Mouse (Mus musculus) hindbrain, embryonic 14.5 days (tissue): Measurements from ENCODE around the gene Ap4e1. TPM values are rescaled to one million over a fixed set of nuclear protein-coding genes. Genes with fewer than 3 reads are reported as not detected.
"Not testable (repeated sequence)": the region's sequence is repeated elsewhere in the genome, so short reads cannot be mapped to it uniquely, and the experiment has no call there.

Experiments
- ATAC-seq: fragments of 200-750 bp; cut with Nextera tagmentation; 2 replicates; pipeline ENCODE4 v1.8.0; 2017; ENCODE audit warnings: moderate number of reproducible peaks, mild to moderate bottlenecking, moderate TSS enrichment, moderate library complexity; ENCODE audit not compliant: low FRiP score
- DNase-seq: peaks from one replicate; pipeline ENCODE4 v3.0.0-alpha.2; 2015; ENCODE audit warnings: low spot score
- H3K27ac ChIP-seq: fragments of 300-500 bp; sonication (generic); 2 replicates; pipeline ENCODE4 v1.5.1; 2014; ENCODE audit warnings: mild to moderate bottlenecking, moderate library complexity
- H3K27me3 ChIP-seq: fragments of 300-500 bp; sonication (generic); 2 replicates; pipeline ENCODE4 v1.6.1; 2014; ENCODE audit warnings: mild to moderate bottlenecking, low read length, mixed read lengths; ENCODE audit not compliant: control insufficient read depth, insufficient read depth
- H3K36me3 ChIP-seq: fragments of 300-500 bp; sonication (generic); replicated peaks from 2 replicates; pipeline ENCODE4 v1.6.1; 2014; ENCODE audit not compliant: control insufficient read depth, insufficient read depth
- H3K4me1 ChIP-seq: fragments of 300-500 bp; sonication (generic); replicated peaks from 2 replicates; pipeline ENCODE4 v1.6.1; 2014; ENCODE audit warnings: antibody characterized with exemption, low read length, mixed read lengths; ENCODE audit not compliant: control insufficient read depth, insufficient read depth
- H3K4me2 ChIP-seq: fragments of 300-500 bp; sonication (generic); replicated peaks from 2 replicates; pipeline ENCODE4 v1.6.1; 2014; ENCODE audit warnings: mild to moderate bottlenecking, moderate library complexity
- H3K4me3 ChIP-seq: fragments of 300-500 bp; sonication (generic); replicated peaks from 2 replicates; pipeline ENCODE4 v1.5.1; 2014; ENCODE audit warnings: mild to moderate bottlenecking, low read length
- H3K9ac ChIP-seq: fragments of 300-500 bp; sonication (generic); 2 replicates; pipeline ENCODE4 v1.6.1; 2014
- H3K9me3 ChIP-seq: fragments of 300-500 bp; sonication (generic); 2 replicates; pipeline ENCODE4 v1.6.1; 2016; ENCODE audit warnings: low read length; ENCODE audit not compliant: control insufficient read depth
- WGBS: fragments of 180-500 bp; shearing (Covaris S2); extraction: QIAGEN DNeasy Blood & Tissue Kit; methylation state at CpG from one replicate; pipeline ENCODE4 v1.1.7; 2014; 5-methylcytosine and 5-hydroxymethylcytosine counted together
- polyA plus RNA-seq: library from polyadenylated mRNA; unstranded; fragments of >200 nt; fragmentation: Nextera tagmentation; extraction: Ambion mirVana; gene quantifications from 2 replicates; pipeline ENCODE4 v1.2.1, GENCODE M21; 2014

Ap4e1 gene
- polyA plus RNA-seq, 1 experiment from 2014 or later: 10.2 TPM

DNA sequence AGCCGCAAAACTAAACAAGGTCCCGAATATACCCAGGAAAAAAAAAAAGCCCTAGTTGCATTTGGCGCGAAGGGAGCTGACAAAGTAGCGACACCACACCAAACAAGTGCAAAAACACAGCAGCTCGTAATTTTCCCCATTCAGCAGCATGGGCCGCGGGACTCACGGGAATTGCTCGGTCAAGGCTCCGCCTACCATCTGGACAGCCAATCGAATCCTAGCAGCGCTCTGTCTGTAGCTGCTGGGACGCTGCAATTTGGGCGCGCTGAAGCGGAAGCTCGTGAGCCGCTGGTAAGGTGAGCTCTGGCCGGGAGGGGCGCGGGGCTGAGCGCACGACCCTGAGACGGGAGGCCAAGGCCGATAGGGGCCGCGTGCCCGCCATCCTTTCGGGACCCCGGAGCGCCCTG is 61.9 kb downstream of the Ap4e1 start, which contains the start of gene Blvra:
Blvra (plus strand) TSS at position 231 of the 407 bp plus-strand sequence.
- peak within 1 kb of the TSS; percentile 76 for H3K9ac ChIP-seq
- H3K27ac ChIP-seq: peak within 1 kb of the TSS; percentile 55; the same call in 1 of the 2 replicates
- H3K4me1 ChIP-seq: no peaks in the 10 kb centered on the region
- H3K4me3 ChIP-seq: peak within 1 kb of the TSS; percentile 73
- DNase-seq: peak; percentile 88
- H3K9me3 ChIP-seq: no peaks in the 10 kb centered on the region
- H3K36me3 ChIP-seq: peaks cover 20% of the 10 kb centered on the region
- H3K27me3 ChIP-seq: no peaks in the 10 kb centered on the region
- peak within 1 kb of the TSS; percentile 76 for H3K4me2 ChIP-seq
- WGBS: under 1% methylated on average over 31 of the region's 32 CpGs
- ATAC-seq: peak; percentile 99

DNA sequence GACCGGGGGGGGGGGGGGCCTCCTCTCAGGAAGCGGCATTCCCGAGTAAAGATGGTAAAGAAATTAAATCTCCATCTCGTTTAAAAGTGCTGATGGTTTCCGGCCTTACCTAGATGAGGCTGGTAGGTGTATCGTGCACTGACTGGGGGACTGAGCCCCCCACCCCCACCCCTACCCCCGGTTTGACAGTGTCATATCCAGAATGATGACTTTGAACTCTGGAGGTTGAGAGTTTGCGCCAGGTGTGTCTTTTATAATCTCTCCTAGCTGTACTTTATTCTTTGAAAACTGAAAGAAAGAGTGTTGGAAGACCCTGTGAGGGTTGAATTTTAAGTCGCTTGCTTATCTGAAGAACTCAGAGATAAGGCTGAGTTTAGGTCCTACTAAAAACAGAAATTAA is 62.4 kb downstream of the Ap4e1 start:
- 15% methylated on average over 8 of the region's 9 CpGs for WGBS
- DNase-seq: peak; percentile 25
- H3K27ac ChIP-seq: peak overlapping the region; percentile 55; the same call in 1 of the 2 replicates
- no peaks in the 10 kb centered on the region for H3K27me3 ChIP-seq
- H3K4me3 ChIP-seq: peak overlapping the region; percentile 73
- peak overlapping the region; percentile 76 for H3K9ac ChIP-seq
- peaks cover 16% of the 10 kb centered on the region for H3K36me3 ChIP-seq
- H3K4me1 ChIP-seq: no peaks in the 10 kb centered on the region
- H3K9me3 ChIP-seq: no peaks in the 10 kb centered on the region
- peak overlapping the region; percentile 76 for H3K4me2 ChIP-seq
- ATAC-seq: peak; percentile 73

DNA sequence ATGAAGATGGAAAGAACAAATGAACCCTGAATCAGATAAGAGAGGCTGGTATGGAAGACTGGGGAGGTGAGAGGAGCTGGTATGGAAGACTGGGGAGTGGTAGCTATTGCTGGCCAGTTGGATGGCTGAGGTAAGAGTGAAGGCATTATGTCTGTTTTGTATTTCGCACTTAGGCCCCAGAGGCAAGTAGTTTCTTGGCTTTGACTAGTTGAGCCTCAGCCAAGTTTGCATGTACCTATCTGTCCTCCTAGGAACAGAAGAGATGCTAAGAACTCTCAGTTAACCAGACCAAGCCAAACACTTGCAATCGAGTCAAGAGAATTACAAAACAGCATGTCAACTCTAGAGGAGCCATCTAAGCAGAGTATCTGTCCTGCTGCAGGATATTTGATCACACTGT is 65.6 kb downstream of the Ap4e1 start:
- Histone ChIP-seq H3K27ac (no peak overlapping the region), H3K9me3 (no peaks in the 10 kb centered on the region), H3K4me1 (no peaks in the 10 kb centered on the region), H3K4me3 (no peak overlapping the region), H3K9ac (no peak overlapping the region), H3K4me2 (no peak overlapping the region), H3K27me3 (no peaks in the 10 kb centered on the region), H3K36me3 (no peaks in the 10 kb centered on the region)
- no peak for ATAC-seq
- no peak for DNase-seq
- 92% methylated on average over 2 of the region's 2 CpGs for WGBS

- H3K4me3 ChIP-seq: no peak overlapping the region
- no peak for ATAC-seq
- no peaks in the 10 kb centered on the region for H3K9me3 ChIP-seq
- H3K4me1 ChIP-seq: no peaks in the 10 kb centered on the region
- no peaks in the 10 kb centered on the region for H3K27me3 ChIP-seq
- no peak overlapping the region for H3K27ac ChIP-seq
- WGBS: 76% methylated on average over 9 of the region's 9 CpGs
- H3K9ac ChIP-seq: no peak overlapping the region
- DNase-seq: no peak
- no peak overlapping the region for H3K4me2 ChIP-seq
- H3K36me3 ChIP-seq: no peaks in the 10 kb centered on the region
Measured at GRCm38 (mm10) chr2:127077611-127078010, 69.1 kb downstream of the Ap4e1 start.

GRCm38 (mm10) chr2:127079066-127079465 is 70.5 kb downstream of the Ap4e1 start:
- not testable (repeated sequence) for H3K27me3 ChIP-seq, H3K27ac ChIP-seq, ATAC-seq, H3K4me1 ChIP-seq, H3K9me3 ChIP-seq, H3K36me3 ChIP-seq, H3K4me2 ChIP-seq, H3K9ac ChIP-seq, H3K4me3 ChIP-seq, DNase-seq
- 65% methylated on average over 2 of the region's 2 CpGs for WGBS

DNA sequence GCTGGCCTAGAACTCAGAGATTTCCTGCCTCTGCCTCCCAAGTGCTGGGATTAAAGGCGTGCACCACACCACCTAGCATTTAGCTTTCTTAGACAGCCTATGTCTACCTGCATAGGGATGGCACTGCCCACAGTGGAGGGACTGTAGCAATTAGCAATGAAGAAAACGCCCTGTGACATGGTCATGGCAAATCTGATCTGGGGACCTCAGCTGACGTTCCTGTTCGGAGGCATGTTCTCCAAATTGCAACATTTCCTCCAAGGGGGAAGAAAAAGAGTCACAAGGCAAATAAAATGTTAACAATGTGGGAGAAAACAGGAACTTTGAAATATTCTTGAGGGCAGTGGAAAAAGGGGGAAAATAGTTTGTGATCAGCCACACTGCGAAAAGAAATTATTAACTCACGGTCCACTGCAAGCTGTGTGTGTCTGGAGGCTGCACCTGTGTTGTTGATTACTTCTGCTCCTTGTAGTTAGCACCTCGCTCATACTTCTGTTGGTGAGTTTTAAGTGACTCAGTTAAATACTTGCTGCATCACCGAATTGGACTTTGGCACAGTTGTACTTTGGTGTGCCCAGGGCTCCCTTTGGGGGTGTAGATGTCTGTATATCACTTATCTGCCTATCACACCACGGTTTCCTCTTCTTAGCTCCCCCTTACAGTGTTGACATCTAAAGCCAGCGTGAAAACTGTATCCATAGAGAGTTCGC is 71.5 kb downstream of the Ap4e1 start:
- WGBS: 90% methylated on average over 11 of the region's 11 CpGs
- ATAC-seq: no peak
- no peak overlapping the region for H3K4me2 ChIP-seq
- H3K4me1 ChIP-seq: no peaks in the 10 kb centered on the region
- no peaks in the 10 kb centered on the region for H3K27me3 ChIP-seq
- H3K36me3 ChIP-seq: no peaks in the 10 kb centered on the region
- H3K9me3 ChIP-seq: no peaks in the 10 kb centered on the region
- DNase-seq: no peak
- H3K9ac ChIP-seq: no peak overlapping the region
- no peak overlapping the region for H3K4me3 ChIP-seq
- H3K27ac ChIP-seq: no peak overlapping the region

DNA sequence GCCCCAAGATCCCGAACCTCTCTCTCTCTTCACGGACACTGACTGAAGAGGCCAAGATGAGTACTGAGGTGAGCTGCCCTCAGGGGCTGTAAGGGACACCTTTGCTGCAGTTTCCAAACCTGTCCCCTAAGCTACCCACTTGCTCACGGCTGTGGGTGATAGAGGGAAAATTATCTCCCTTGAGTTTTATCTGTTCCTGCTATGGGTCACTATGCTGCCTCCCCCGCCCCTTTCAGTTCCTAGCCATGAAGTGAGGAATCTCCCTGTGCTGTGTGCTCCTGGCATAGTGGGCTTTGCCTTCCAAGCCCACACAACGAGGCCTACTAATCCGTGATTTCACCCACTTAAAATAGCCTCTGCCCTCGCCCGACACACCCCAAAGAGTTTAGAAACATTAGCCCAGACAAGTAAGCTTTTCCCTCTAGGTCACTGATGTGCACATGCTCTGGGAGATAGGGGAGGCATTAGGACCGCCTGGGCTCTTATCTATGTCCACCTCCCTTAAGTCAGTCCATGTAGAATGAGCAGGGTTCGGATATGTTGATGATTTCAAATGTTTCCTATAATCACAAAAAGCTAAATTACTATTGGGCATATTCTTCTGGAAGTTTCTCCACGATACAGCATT is 72.2 kb downstream of the Ap4e1 start:
- no peak overlapping the region for H3K4me3 ChIP-seq
- no peak overlapping the region for H3K4me2 ChIP-seq
- no peaks in the 10 kb centered on the region for H3K9me3 ChIP-seq
- H3K9ac ChIP-seq: no peak overlapping the region
- H3K27me3 ChIP-seq: no peaks in the 10 kb centered on the region
- no peaks in the 10 kb centered on the region for H3K36me3 ChIP-seq
- no peak for ATAC-seq
- no peak for DNase-seq
- no peaks in the 10 kb centered on the region for H3K4me1 ChIP-seq
- WGBS: 95% methylated on average over 11 of the region's 11 CpGs
- H3K27ac ChIP-seq: no peak overlapping the region

- H3K4me1 ChIP-seq: no peaks in the 10 kb centered on the region
- DNase-seq (no peak), ATAC-seq (no peak)
- H3K36me3 ChIP-seq: 0 out of 2 replicates have a peak, but pooled peaks cover 9% of the 10 kb centered on the region
- H3K9me3 ChIP-seq: no peaks in the 10 kb centered on the region
- no peak overlapping the region for H3K4me2 ChIP-seq
- no peak overlapping the region for H3K4me3 ChIP-seq
- no peak overlapping the region for H3K27ac ChIP-seq
- no peaks in the 10 kb centered on the region for H3K27me3 ChIP-seq
- H3K9ac ChIP-seq: no peak overlapping the region
- WGBS: 90% methylated on average over 5 of the region's 5 CpGs
Measured at GRCm38 (mm10) chr2:127086235-127086634, 77.7 kb downstream of the Ap4e1 start.

GRCm38 (mm10) chr2:127090151-127090550 is 81.6 kb downstream of the Ap4e1 start:
- not testable (repeated sequence) for H3K9me3 ChIP-seq, H3K4me2 ChIP-seq, DNase-seq, H3K9ac ChIP-seq, H3K4me1 ChIP-seq, ATAC-seq, H3K27ac ChIP-seq, H3K36me3 ChIP-seq, H3K27me3 ChIP-seq, H3K4me3 ChIP-seq
